Mouse (Mus musculus) MEL (cell line): ENCODE measurements around the gene Tmco4. TPM values are rescaled to one million over a fixed set of nuclear protein-coding genes. Genes with fewer than 3 reads are reported as not detected.

ENCODE experiments used
- DNase-seq: peaks from one replicate; pipeline ENCODE4 v3.0.0; 2011; ENCODE audit warnings: low read depth, low spot score
- H3K27ac ChIP-seq: 2 replicates; pipeline ENCODE4 v1.5.1; 2012; ENCODE audit warnings: low read depth, mild to moderate bottlenecking, control low read depth, low read length, moderate library complexity; ENCODE audit not compliant: control insufficient read depth
- H3K27me3 ChIP-seq, 2 experiments: fragments of 150-350 bp in 1 of 2; sonication (generic) in 1 of 2; 2 replicates each; pipeline ENCODE4 v1.6.1; 2012; ENCODE audit warnings: low read length in 2 of 2, mild to moderate bottlenecking in 2 of 2, improper control_type of control experiment in 1 of 2, moderate library complexity in 1 of 2; ENCODE audit not compliant: insufficient read depth in 2 of 2, control insufficient read depth in 1 of 2
- H3K36me3 ChIP-seq, 2 experiments: 2 replicates each; pipeline ENCODE4 v1.6.1; 2012 to 2014; ENCODE audit warnings: low read length in 2 of 2, improper control_type of control experiment in 1 of 2, inconsistent platforms in 1 of 2, mild to moderate bottlenecking in 1 of 2; ENCODE audit not compliant: insufficient read depth in 2 of 2, control insufficient read depth in 1 of 2
- H3K4me1 ChIP-seq, 2 experiments: fragments of 150-350 bp in 1 of 2; sonication (generic) in 1 of 2; 2 replicates each; pipeline ENCODE4 v1.6.1; 2012; ENCODE audit warnings: low read length in 2 of 2, improper control_type of control experiment in 1 of 2, mild to moderate bottlenecking in 1 of 2; ENCODE audit not compliant: insufficient read depth in 2 of 2, control insufficient read depth in 1 of 2
- H3K4me3 ChIP-seq, 2 experiments: fragments of 150-350 bp in 1 of 2; sonication (generic) in 1 of 2; 2 replicates each; pipeline ENCODE4 v1.5.1; 2012; ENCODE audit warnings: low read depth in 2 of 2, low read length in 2 of 2, mild to moderate bottlenecking in 2 of 2, moderate library complexity in 2 of 2, control low read depth in 1 of 2, improper control_type of control experiment in 1 of 2; ENCODE audit not compliant: control insufficient read depth in 1 of 2, insufficient read depth in 1 of 2
- H3K79me2 ChIP-seq: 2 replicates; pipeline ENCODE4 v1.6.1; 2012; ENCODE audit warnings: mild to moderate bottlenecking, low read length, moderate library complexity; ENCODE audit not compliant: control insufficient read depth, poor library complexity, insufficient read depth
- H3K9ac ChIP-seq: 2 replicates; pipeline ENCODE4 v1.6.1; 2012; ENCODE audit warnings: low read depth, mild to moderate bottlenecking, control low read depth, low read length, moderate library complexity; ENCODE audit not compliant: control insufficient read depth, poor library complexity, severe bottlenecking
- H3K9me3 ChIP-seq: fragments of 150-350 bp; sonication (generic); replicated peaks from 2 replicates; pipeline ENCODE4 v1.6.1; 2012; ENCODE audit warnings: mild to moderate bottlenecking, low read length, improper control_type of control experiment, moderate library complexity; ENCODE audit not compliant: insufficient read depth
- CHD2 ChIP-seq: IDR thresholded peaks from 2 replicates; pipeline ENCODE4 v1.6.1; 2011; ENCODE audit warnings: low read length, improper control_type of control experiment
- E2F4 ChIP-seq: IDR thresholded peaks from 2 replicates; pipeline ENCODE4 v1.6.1; 2011; ENCODE audit warnings: low read depth, low read length, improper control_type of control experiment, borderline replicate concordance
- EP300 ChIP-seq, 2 experiments: IDR thresholded peaks; 2 replicates each; pipeline ENCODE4 v1.6.1; 2011; ENCODE audit warnings: improper control_type of control experiment in 2 of 2, low read length in 2 of 2, low read depth in 1 of 2, mild to moderate bottlenecking in 1 of 2
- GATA1 ChIP-seq: IDR thresholded peaks from 2 replicates; pipeline ENCODE4 v1.6.1; 2011; ENCODE audit warnings: low read depth, low read length, improper control_type of control experiment
- JUND ChIP-seq: IDR thresholded peaks from 2 replicates; pipeline ENCODE4 v1.6.1; 2011; ENCODE audit warnings: low read depth, mild to moderate bottlenecking, improper control_type of control experiment, low read length
- KAT2A ChIP-seq: conservative IDR thresholded peaks from 2 replicates; pipeline ENCODE4 v1.6.1; 2012; ENCODE audit warnings: low read depth, low read length, improper control_type of control experiment, inconsistent platforms
- MAFK ChIP-seq: IDR thresholded peaks from 2 replicates; pipeline ENCODE4 v1.6.1; 2011; ENCODE audit warnings: low read depth, mild to moderate bottlenecking, low read length, improper control_type of control experiment, borderline replicate concordance
- MAX ChIP-seq: IDR thresholded peaks from 2 replicates; pipeline ENCODE4 v1.6.1; 2011; ENCODE audit warnings: low read length, improper control_type of control experiment
- MAZ ChIP-seq: IDR thresholded peaks from 2 replicates; pipeline ENCODE4 v1.6.1; 2012; ENCODE audit warnings: low read depth, mild to moderate bottlenecking, inconsistent platforms, low read length, improper control_type of control experiment
- MEF2A ChIP-seq: IDR thresholded peaks from 2 replicates; pipeline ENCODE4 v1.6.1; 2014; ENCODE audit warnings: low read depth, mild to moderate bottlenecking, inconsistent platforms, low read length, improper control_type of control experiment; ENCODE audit not compliant: poor library complexity, insufficient replicate concordance, severe bottlenecking; ENCODE audit errors: extremely low read depth
- MXI1 ChIP-seq: IDR thresholded peaks from 2 replicates; pipeline ENCODE4 v1.6.1; 2011; ENCODE audit warnings: mild to moderate bottlenecking, low read depth, low read length, improper control_type of control experiment
- MYB ChIP-seq: IDR thresholded peaks from 2 replicates; pipeline ENCODE4 v1.6.1; 2011; ENCODE audit warnings: mild to moderate bottlenecking, low read depth, low read length, improper control_type of control experiment
- NRF1 ChIP-seq: IDR thresholded peaks from 2 replicates; pipeline ENCODE4 v1.6.1; 2014; ENCODE audit warnings: low read depth, mild to moderate bottlenecking, inconsistent platforms, low read length, improper control_type of control experiment, moderate library complexity; ENCODE audit not compliant: poor library complexity, insufficient read depth, severe bottlenecking
- POLR2A ChIP-seq, 2 experiments: IDR thresholded peaks; 2 replicates each; pipeline ENCODE4 v1.6.1; 2011 to 2012; ENCODE audit warnings: low read length in 2 of 2, mild to moderate bottlenecking in 2 of 2, control low read depth in 1 of 2, improper control_type of control experiment in 1 of 2, low read depth in 1 of 2, moderate library complexity in 1 of 2; ENCODE audit not compliant: control insufficient read depth in 1 of 2, insufficient read depth in 1 of 2, poor library complexity in 1 of 2
- POLR2AphosphoS5 ChIP-seq: IDR thresholded peaks from 2 replicates; pipeline ENCODE4 v1.6.1; 2012; ENCODE audit warnings: low read depth, borderline replicate concordance, mild to moderate bottlenecking, inconsistent platforms, low read length, moderate library complexity, mixed read lengths
- RAD21 ChIP-seq: IDR thresholded peaks from 2 replicates; pipeline ENCODE4 v1.6.1; 2011; ENCODE audit warnings: mild to moderate bottlenecking, low read depth, low read length, improper control_type of control experiment
- SIN3A ChIP-seq: IDR thresholded peaks from 2 replicates; pipeline ENCODE4 v1.6.1; 2012; ENCODE audit warnings: low read length, improper control_type of control experiment, inconsistent platforms
- SMC3 ChIP-seq: IDR thresholded peaks from 2 replicates; pipeline ENCODE4 v1.6.1; 2011; ENCODE audit warnings: low read depth, low read length, improper control_type of control experiment
- TAL1 ChIP-seq: IDR thresholded peaks from 2 replicates; pipeline ENCODE4 v1.6.1; 2012; ENCODE audit warnings: mild to moderate bottlenecking, inconsistent platforms, low read length, moderate library complexity, mixed read lengths
- TBP ChIP-seq: IDR thresholded peaks from 2 replicates; pipeline ENCODE4 v1.8.0; 2011; ENCODE audit warnings: low read depth, low read length, improper control_type of control experiment
- UBTF ChIP-seq: IDR thresholded peaks from 2 replicates; pipeline ENCODE4 v1.6.1; 2012; ENCODE audit warnings: low read depth, mild to moderate bottlenecking, inconsistent platforms, low read length, improper control_type of control experiment, moderate library complexity, borderline replicate concordance; ENCODE audit not compliant: insufficient read depth
- ZKSCAN1 ChIP-seq: IDR thresholded peaks from 2 replicates; pipeline ENCODE4 v1.6.1; 2012; ENCODE audit warnings: low read depth, mild to moderate bottlenecking, inconsistent platforms, low read length, improper control_type of control experiment, moderate library complexity
- polyA plus RNA-seq, 2 experiments: library from polyadenylated mRNA; stranded (reverse) in 1 of 2; unstranded in 1 of 2; fragments of >175 nt in 1 of 2; fragments of >200 nt in 1 of 2; gene quantifications; 2 replicates each; pipeline versions ENCODE4 v1.2.1 to v1.2.4; 2012; ENCODE audit warnings: low replicate concordance in 2 of 2, low read depth in 1 of 2; ENCODE audit not compliant: insufficient read length in 2 of 2, insufficient read depth in 1 of 2, missing spikeins in 1 of 2
- total RNA-seq: library from RNA; depleted of rRNA; stranded (reverse); fragments of 300-350 nt; gene quantifications from 2 replicates; pipeline ENCODE4 v1.2.3, GENCODE M21; 2012

The Tmco4 gene
- total and polyA plus RNA-seq, 3 experiments = 16.5 to 24.7 TPM; not detected in 1

- Histone ChIP-seq H3K4me1 (no peaks in the 10 kb centered on the region; a peak in 1 of 4 replicates), H3K9ac (no peak overlapping the region), H3K27ac (no peak overlapping the region), H3K4me3 (no peak overlapping the region), H3K79me2 (no peaks in the 10 kb centered on the region), H3K27me3 (no peaks in the 10 kb centered on the region), H3K9me3 (no peaks in the 10 kb centered on the region), H3K36me3 (no peaks in the 10 kb centered on the region)
- DNase-seq = no peak
- TF ChIP-seq TAL1 = no peak
- no peak for TF ChIP-seq JUND
These were observed 12.8 kb upstream of the Tmco4 start for GRCm38 (mm10) chr4:138959926-138960325.

- H3K36me3 ChIP-seq = no peaks in the 10 kb centered on the region
These were observed 10.0 kb upstream of the Tmco4 start for GRCm38 (mm10) chr4:138962719-138963118.

GRCm38 (mm10) chr4:138965871-138966270, 6.8 kb upstream of the Tmco4 start:
- TF ChIP-seq TAL1 = no peak
- no peak for TF ChIP-seq MAX
- no peak for TF ChIP-seq ZKSCAN1
- no peak for TF ChIP-seq EP300 (IDR thresholded peaks at IDR 0.05; ENCODE audit: low read depth in 1 of 2, low read length in 2 of 2)
- TF ChIP-seq SMC3 = no peak
- TF ChIP-seq JUND = no peak
- TF ChIP-seq TBP = no peak
- TF ChIP-seq MEF2A = no peak
- TF ChIP-seq SIN3A = no peak
- no peak for TF ChIP-seq CHD2
- TF ChIP-seq E2F4 = no peak
- no peak for TF ChIP-seq MAZ
- TF ChIP-seq MXI1 = no peak
- TF ChIP-seq NRF1 = no peak
- no peak for TF ChIP-seq POLR2A (IDR thresholded peaks at IDR 0.05; ENCODE audit: control insufficient read depth in 1 of 2, insufficient read depth in 1 of 2, low read depth in 1 of 2, low read length in 2 of 2, poor library complexity in 1 of 2)
- no peak for TF ChIP-seq RAD21
- TF ChIP-seq KAT2A = no peak
- H3K36me3 ChIP-seq = peaks cover 0 to 11% of the 10 kb centered on the region in 2 experiments; a peak in 2 of 4 replicates
- H3K79me2 ChIP-seq = no peaks in the 10 kb centered on the region
- H3K27me3 ChIP-seq = no peaks in the 10 kb centered on the region
- H3K4me1 ChIP-seq = peaks cover 18% of the 10 kb centered on the region in 2 experiments
- no peak for DNase-seq
- H3K27ac ChIP-seq = no peak overlapping the region
- 0 out of 4 replicates have a peak overlapping the region, but pooled peaks of 1 of the 2 experiments have one; percentile 19 for H3K4me3 ChIP-seq
- no peaks in the 10 kb centered on the region for H3K9me3 ChIP-seq
- H3K9ac ChIP-seq = no peak overlapping the region

More at GRCm38 (mm10) chr4:138962719-138963118, 10.0 kb upstream of the Tmco4 start:
- peaks cover 0 to 4% of the 10 kb centered on the region in 2 experiments; a peak in 2 of 4 replicates for H3K4me1 ChIP-seq
- H3K79me2 ChIP-seq = no peaks in the 10 kb centered on the region
- H3K27ac ChIP-seq = no peak overlapping the region
- no peaks in the 10 kb centered on the region for H3K9me3 ChIP-seq
- DNase-seq = no peak
- H3K27me3 ChIP-seq = no peaks in the 10 kb centered on the region
- no peak overlapping the region for H3K4me3 ChIP-seq
- no peak for TF ChIP-seq MYB
- no peak for TF ChIP-seq TAL1
- no peak for TF ChIP-seq POLR2AphosphoS5
- no peak for TF ChIP-seq EP300 (IDR thresholded peaks at IDR 0.05; ENCODE audit: low read depth in 1 of 2, low read length in 2 of 2)
- TF ChIP-seq MAZ = no peak
- no peak for TF ChIP-seq ZKSCAN1
- TF ChIP-seq SMC3 = no peak
- TF ChIP-seq GATA1 = no peak
- TF ChIP-seq UBTF = no peak
- no peak for TF ChIP-seq MAFK
- H3K9ac ChIP-seq = no peak overlapping the region
